ENCODE assay signal across 11 mouse cellular contexts in genomic region chr14:45452148-45452547, GRCm38 (mm10). TPM values are rescaled to one million over a fixed set of nuclear protein-coding genes. Genes with fewer than 3 reads are reported as not detected.
DNase-seq lines count a peak whose midpoint lies in the region; ATAC-seq and TF ChIP-seq lines count a peak whose summit lies in the region.
"Had no signal": no experiment of that assay in that cellular context is flagged by ENCODE, and none has a peak within 500 bp of the region (broad histone marks: within the 10 kb centered on the region; RNA-seq: fewer than 3 reads in every experiment).

No protein-coding gene starts in this region.

- H3K9me3 ChIP-seq in heart, embryonic 11.5 days (replicated peaks; ENCODE audit: control insufficient read depth, low read length) = no peaks in the 10 kb centered on the region
- no peaks in the 10 kb centered on the region for H3K9me3 ChIP-seq in kidney, embryonic 15.5 days (replicated peaks)
- H3K9me3 ChIP-seq in lung, postnatal 0 days (ENCODE audit: low read length) = no peaks in the 10 kb centered on the region
- H3K9me3 ChIP-seq: forebrain, embryonic 15.5 days; hindbrain, embryonic 13.5 days; midbrain, embryonic 12.5 days had no signal

- peak; percentile 50 to 59 for DNase-seq in heart, adult 18-20 months
- DNase-seq in heart, postnatal 25 days (ENCODE audit: low spot score) = no peak
- peak; percentile 73 for DNase-seq in lung, postnatal 0 days (ENCODE audit: low spot score)
- no peak for DNase-seq in gastrocnemius, postnatal 25 days
- no peak for DNase-seq in cerebellum, adult 11 months

- H3K27ac ChIP-seq in heart, embryonic 11.5 days (ENCODE audit: low read depth, low read length) = peak overlapping the region; percentile 70
- H3K27ac ChIP-seq in kidney, embryonic 15.5 days = peak overlapping the region; percentile 93
- peak overlapping the region; percentile 82 for H3K27ac ChIP-seq in lung, postnatal 0 days (ENCODE audit: low read length)
- H3K27ac ChIP-seq: forebrain, embryonic 15.5 days; hindbrain, embryonic 13.5 days; midbrain, embryonic 12.5 days had no signal

- whole genome bisulfite sequencing in heart, embryonic 11.5 days (ENCODE audit: insufficient replicate concordance) = 35% methylated on average over 4 of the region's 4 CpGs
- 16% methylated on average over 4 of the region's 4 CpGs for WGBS in kidney, embryonic 15.5 days
- 32% methylated on average over 4 of the region's 4 CpGs for WGBS in lung, postnatal 0 days

- no peak overlapping the region for H3K4me2 ChIP-seq in heart, embryonic 11.5 days
- H3K4me2 ChIP-seq in kidney, embryonic 15.5 days = no peak overlapping the region
- H3K4me2 ChIP-seq in lung, postnatal 0 days (replicated peaks; ENCODE audit: low read depth, low read length) = no peak overlapping the region
- H3K4me2 ChIP-seq: forebrain, embryonic 15.5 days; hindbrain, embryonic 13.5 days; midbrain, embryonic 12.5 days had no signal

- H3K4me1 ChIP-seq in heart, embryonic 11.5 days (ENCODE audit: control insufficient read depth, insufficient read depth, low read length) = peaks cover 44% of the 10 kb centered on the region
- peaks cover 53% of the 10 kb centered on the region for H3K4me1 ChIP-seq in kidney, embryonic 15.5 days
- H3K4me1 ChIP-seq in lung, postnatal 0 days (ENCODE audit: insufficient read depth, low read depth, low read length) = peaks cover 19% of the 10 kb centered on the region

- H3K9ac ChIP-seq in heart, embryonic 11.5 days (ENCODE audit: low read depth, low read length) = no peak overlapping the region
- no peak overlapping the region for H3K9ac ChIP-seq in kidney, embryonic 15.5 days
- no peak overlapping the region for H3K9ac ChIP-seq in lung, postnatal 0 days (replicated peaks; ENCODE audit: low read depth)
- H3K9ac ChIP-seq: forebrain, embryonic 15.5 days; hindbrain, embryonic 13.5 days; midbrain, embryonic 12.5 days had no signal

- TF ChIP-seq CTCF in lung, postnatal 0 days (IDR thresholded peaks at IDR 0.05) = no peak

- H3K36me3 ChIP-seq in heart, embryonic 11.5 days (ENCODE audit: control insufficient read depth, insufficient read depth, low read length) = no peaks in the 10 kb centered on the region
- H3K36me3 ChIP-seq in kidney, embryonic 15.5 days = peaks cover 4% of the 10 kb centered on the region; the same call in 1 of the 2 replicates
- H3K36me3 ChIP-seq in lung, postnatal 0 days (ENCODE audit: insufficient read depth, low read length) = no peaks in the 10 kb centered on the region
- H3K36me3 ChIP-seq: forebrain, embryonic 15.5 days; hindbrain, embryonic 13.5 days; midbrain, embryonic 12.5 days had no signal

- H3K4me3 ChIP-seq in heart, embryonic 11.5 days (ENCODE audit: low read depth, low read length) = no peak overlapping the region
- no peak overlapping the region for H3K4me3 ChIP-seq in kidney, embryonic 15.5 days (replicated peaks)
- no peak overlapping the region for H3K4me3 ChIP-seq in lung, postnatal 0 days (ENCODE audit: low read depth, low read length)
- H3K4me3 ChIP-seq: forebrain, embryonic 15.5 days; hindbrain, embryonic 13.5 days; midbrain, embryonic 12.5 days had no signal

- H3K27me3 ChIP-seq in heart, embryonic 11.5 days (ENCODE audit: control insufficient read depth, insufficient read depth, low read length) = no peaks in the 10 kb centered on the region
- no peaks in the 10 kb centered on the region for H3K27me3 ChIP-seq in kidney, embryonic 15.5 days
- no peaks in the 10 kb centered on the region for H3K27me3 ChIP-seq in lung, postnatal 0 days (replicated peaks; ENCODE audit: insufficient read depth, low read length)
- H3K27me3 ChIP-seq: forebrain, embryonic 15.5 days; hindbrain, embryonic 13.5 days; midbrain, embryonic 12.5 days had no signal

- no peak for ATAC-seq in heart, embryonic 11.5 days (replicated peaks; ENCODE audit: insufficient number of reproducible peaks, low FRiP score, low TSS enrichment)
- ATAC-seq in kidney, embryonic 15.5 days (replicated peaks; ENCODE audit: low FRiP score) = peak; percentile 41; the same call in 1 of the 2 replicates
- ATAC-seq in lung, postnatal 0 days = peak; percentile 60
- no peak for ATAC-seq in erythroid progenitor cell, adult 5-6 weeks (replicated peaks; ENCODE audit: low FRiP score, poor library complexity, severe bottlenecking)
- ATAC-seq: forebrain, embryonic 15.5 days had no signal

- peak; percentile 41; the same call in 1 of the 2 replicates for TF ChIP-seq EP300 in lung, postnatal 0 days (IDR thresholded peaks at IDR 0.05)

- intact Hi-C loops in heart, postnatal 25 days (cut with DNase I) = no loop called here

RNA-seq across cellular contexts. Expression of gene Gnpnat1, which starts 47.4 kb away (rescaled TPM):
- total RNA-seq in heart, adult 18-20 months (2021) = 10 to 100 TPM; 13.4 to 15.2 TPM
- total RNA-seq in heart, postnatal 25 days (2021) = 10 to 100 TPM in 1 of 2 experiments, 1 to 10 TPM in 1; 9.3 to 11.5 TPM
- 36.8 and 38.0 TPM in 2 replicates for polyA plus RNA-seq in heart, embryonic 11.5 days (2014; fragmentation: Nextera tagmentation; extraction: Ambion mirVana)
- 55.6 and 60.2 TPM in 2 replicates for polyA plus RNA-seq in kidney, embryonic 15.5 days (2015; fragmentation: Nextera tagmentation; extraction: Ambion mirVana)
- 32.2 and 33.9 TPM in 2 replicates for polyA plus RNA-seq in lung, postnatal 0 days (2015; fragmentation: Nextera tagmentation; extraction: Ambion mirVana)
- 6.7 and 25.6 TPM in 2 replicates for total RNA-seq in erythroid progenitor cell, adult 5-6 weeks (2015; ENCODE audit: low replicate concordance)
- total RNA-seq in erythroid progenitor cell, adult 5-6 weeks (2017; ENCODE audit: low replicate concordance) = 0.45 and 3.1 TPM in 2 replicates
- total RNA-seq in gastrocnemius, postnatal 25 days (2021) = 1 to 10 TPM; 9.2 to 9.7 TPM

Comparison
In these comparisons a context has a peak if more than half of its experiments do, and no peak if none do; other contexts are left out.
1. DNase-seq: peak in heart, adult 18-20 months (2 of 2) and lung, postnatal 0 days (single experiment); none in heart, postnatal 25 days (single experiment), gastrocnemius, postnatal 25 days (single experiment) and cerebellum, adult 11 months (single experiment).
2. ATAC-seq: peak in kidney, embryonic 15.5 days (single experiment) and lung, postnatal 0 days (single experiment); none in heart, embryonic 11.5 days (single experiment) and erythroid progenitor cell, adult 5-6 weeks (single experiment).
3. Peak in every context shown above with its lines, with median percentiles within 50 percentile points of each other: H3K27ac ChIP-seq.